Mouse (Mus musculus) adipocyte (in vitro differentiated cells): ENCODE measurements around the gene Vmn1r115.
"Not testable (repeated sequence)": the region's sequence is repeated elsewhere in the genome, so short reads cannot be mapped to it uniquely, and the experiment has no call there.

Source experiments
- DNase-seq: peaks from one replicate; pipeline ENCODE4 v3.0.0-alpha.2; 2016; ENCODE audit warnings: low spot score

Vmn1r115 gene

DNA sequence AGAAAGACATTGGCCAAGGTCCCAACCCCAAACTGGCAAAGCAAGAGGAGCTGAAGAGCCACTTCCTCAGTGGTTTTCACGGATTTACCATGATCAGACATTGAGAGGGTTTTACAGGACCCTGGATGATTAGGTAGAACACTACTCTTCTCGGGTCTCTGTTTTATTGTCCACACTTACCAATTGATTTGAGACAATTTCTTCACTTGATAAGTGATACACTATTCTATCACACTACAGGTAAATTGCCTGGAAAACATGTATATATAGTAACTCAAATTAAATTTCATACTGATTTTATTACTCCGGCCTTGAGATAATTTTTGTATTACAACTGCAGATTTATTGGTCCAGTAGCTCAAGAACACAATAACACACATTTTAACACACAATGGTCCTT, at the start of gene Vmn1r115:
Gene Vmn1r115 (minus strand): TSS at position 101 of the 400 bp plus-strand sequence.
- not testable (repeated sequence) for DNase-seq

DNA sequence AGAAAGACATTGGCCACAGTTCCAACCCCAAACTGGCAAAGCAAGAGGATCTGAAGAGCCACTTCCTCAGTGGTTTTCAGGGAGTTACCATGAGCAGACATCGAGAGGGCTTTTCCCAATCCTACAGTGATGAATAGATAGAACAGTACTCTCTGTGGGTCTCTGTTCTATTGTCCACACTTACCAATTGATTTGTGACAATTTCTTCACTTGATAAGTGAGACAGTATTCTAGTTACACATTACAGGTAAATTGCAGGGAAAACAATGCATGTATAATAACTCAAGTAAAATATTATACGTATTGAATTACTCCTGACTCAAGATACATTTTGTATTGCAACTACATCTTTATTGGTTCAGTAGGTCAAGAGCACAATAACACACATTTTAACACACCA, 39.2 kb upstream of the Vmn1r115 start, which contains the start of gene Vmn1r117:
Gene Vmn1r117 (minus strand): TSS at position 101 of the 400 bp plus-strand sequence.
- DNase-seq, result not testable (repeated sequence)

DNA sequence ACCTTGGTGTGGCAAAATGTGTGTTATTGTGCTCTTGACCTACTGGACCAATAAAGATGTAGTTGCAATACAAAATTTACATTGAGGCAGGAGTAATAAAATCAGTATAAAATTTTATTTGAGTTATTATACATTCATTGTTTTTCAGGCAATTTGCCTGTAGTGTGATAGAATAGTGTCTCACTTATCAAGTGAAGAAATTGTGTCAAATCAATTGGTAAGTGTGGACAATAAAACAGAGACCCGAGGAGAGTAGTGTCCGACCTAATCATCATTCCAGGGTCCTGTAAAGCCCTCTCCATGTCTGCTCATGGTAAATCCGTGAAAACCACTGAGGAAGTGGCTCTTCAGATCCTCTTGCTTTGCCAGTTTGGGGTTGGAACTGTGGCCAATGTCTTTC, 27.2 kb upstream of the Vmn1r115 start, which contains the start of gene Vmn1r116:
Gene Vmn1r116 (plus strand): TSS at position 301 of the 400 bp plus-strand sequence.
- not testable (repeated sequence) for DNase-seq

DNA sequence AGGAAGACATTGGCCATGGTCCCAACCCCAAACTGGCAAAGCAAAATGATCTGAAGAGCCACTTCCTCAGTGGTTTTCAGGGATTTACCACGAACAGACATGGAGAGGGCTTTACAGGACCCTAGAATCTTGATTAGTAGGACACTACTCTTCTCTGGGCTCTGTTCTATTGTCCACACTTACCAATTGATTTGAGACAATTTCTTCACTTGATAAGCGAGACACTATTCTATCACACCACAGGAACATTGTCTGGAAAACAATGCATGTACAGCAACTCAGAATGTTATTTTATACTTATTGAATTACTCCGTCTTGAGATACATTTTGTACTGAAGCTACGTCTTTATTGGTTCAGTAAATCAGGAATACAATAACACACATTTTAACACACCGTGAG, 32.7 kb downstream of the Vmn1r115 start, which contains the start of gene Vmn1r114:
Gene Vmn1r114 (minus strand): TSS at position 101 of the 400 bp plus-strand sequence.
- DNase-seq, result not testable (repeated sequence)
